Mouse (Mus musculus): ENCODE data around the gene Swi5. TPM values are rescaled to one million over a fixed set of nuclear protein-coding genes. Genes with fewer than 3 reads are reported as not detected.

The Swi5 gene
- polyA plus RNA-seq, 1 experiment from 2014 or later = 385 TPM

Small RNAs within 50 kb of the gene (microRNA-seq; reads per million reads assigned to microRNA genes)
- gene Gm23363 = not detected
- gene Mir199b = 370 reads per million, percentile 66 among the genes with 10 or more reads in this experiment

Other genes with a start within 250 kb of the Swi5 start
- gene Fam78a, start 203.2 kb downstream of the Swi5 start, polyA plus RNA-seq (2014; fragmentation: Nextera tagmentation; extraction: Ambion mirVana) = 3.1 TPM in 2 replicates
- 8.9 and 9.3 TPM in 2 replicates for gene Plpp7, start 192.5 kb downstream of the Swi5 start, polyA plus RNA-seq (2014; fragmentation: Nextera tagmentation; extraction: Ambion mirVana)
- 73.9 and 81.1 TPM in 2 replicates for gene Prrc2b, start 137.0 kb downstream of the Swi5 start, polyA plus RNA-seq (2014; fragmentation: Nextera tagmentation; extraction: Ambion mirVana)
- gene Pomt1, start 51.5 kb downstream of the Swi5 start, polyA plus RNA-seq (2014; fragmentation: Nextera tagmentation; extraction: Ambion mirVana) = 20.7 and 20.8 TPM in 2 replicates
- gene Uck1, start 27.9 kb downstream of the Swi5 start, polyA plus RNA-seq (2014; fragmentation: Nextera tagmentation; extraction: Ambion mirVana) = 66.1 and 68.9 TPM in 2 replicates
- 22.1 and 23.8 TPM in 2 replicates for gene Golga2, start 691 bp downstream of the Swi5 start, polyA plus RNA-seq (2014; fragmentation: Nextera tagmentation; extraction: Ambion mirVana)
- gene Ciz1, start 64.3 kb upstream of the Swi5 start, polyA plus RNA-seq (2014; fragmentation: Nextera tagmentation; extraction: Ambion mirVana) = 57.0 TPM in 2 replicates
- 23.7 and 29.5 TPM in 2 replicates for gene Dnm1, start 65.3 kb upstream of the Swi5 start, polyA plus RNA-seq (2014; fragmentation: Nextera tagmentation; extraction: Ambion mirVana)
- gene 1110008P14Rik, start 93.9 kb upstream of the Swi5 start, polyA plus RNA-seq (2014; fragmentation: Nextera tagmentation; extraction: Ambion mirVana) = 59.8 and 65.6 TPM in 2 replicates
- 0.25 and 0.51 TPM in 2 replicates for gene Lcn2, start 100.2 kb upstream of the Swi5 start, polyA plus RNA-seq (2014; fragmentation: Nextera tagmentation; extraction: Ambion mirVana)
- 25.6 and 33.6 TPM in 2 replicates for gene Ptges2, start 107.8 kb upstream of the Swi5 start, polyA plus RNA-seq (2014; fragmentation: Nextera tagmentation; extraction: Ambion mirVana)
- gene Naif1, start 162.4 kb upstream of the Swi5 start, polyA plus RNA-seq (2014; fragmentation: Nextera tagmentation; extraction: Ambion mirVana) = 5.5 and 6.9 TPM in 2 replicates
- gene Slc25a25, start 163.4 kb upstream of the Swi5 start, polyA plus RNA-seq (2014; fragmentation: Nextera tagmentation; extraction: Ambion mirVana) = 28.1 and 33.5 TPM in 2 replicates
- gene Fam102a, start 247.3 kb upstream of the Swi5 start, polyA plus RNA-seq (2014; fragmentation: Nextera tagmentation; extraction: Ambion mirVana) = 13.1 and 13.2 TPM in 2 replicates